9 mouse cellular contexts compared by ENCODE assay signal in genomic region chr9:14730941-14731541, GRCm38 (mm10). TPM values are rescaled to one million over a fixed set of nuclear protein-coding genes. Genes with fewer than 3 reads are reported as not detected.
DNase-seq lines count a peak whose midpoint lies in the region.
"Had no signal": no experiment of that assay in that cellular context is flagged by ENCODE, and none has a peak within 500 bp of the region (broad histone marks: within the 10 kb centered on the region; RNA-seq: fewer than 3 reads in every experiment).

No protein-coding gene starts in this region.

- DNase-seq in left cerebral cortex, postnatal 4 days = peak; percentile 25
- no peak for DNase-seq in left cerebral cortex, adult 9 months (ENCODE audit: low spot score in 2 of 2)
- DNase-seq in forelimb bud, embryonic 11.5 days (ENCODE audit: low read depth, low spot score) = peak; percentile 25
- DNase-seq in kidney, postnatal 10 days = peak; percentile 48
- peak; percentile 53 for DNase-seq in retina, postnatal 1 day
- DNase-seq in adipocyte (ENCODE audit: low spot score) = no peak
- DNase-seq in gastrocnemius, postnatal 14 days = no peak
- DNase-seq in right cerebral cortex, postnatal 4 days = no peak

- intact Hi-C loops in left cerebral cortex, postnatal 4 days (cut with DNase I) = no loop called here
- intact Hi-C loops in gastrocnemius, postnatal 14 days (cut with DNase I; ENCODE audit: low total_unique reads) = no loop called here

RNA-seq across cellular contexts. Expression of gene Piwil4, which starts 9.5 kb away (rescaled TPM):
- under 1 TPM in 1 of 2 experiments, not detected in 1; 0.18 TPM for total RNA-seq in left cerebral cortex, postnatal 4 days (2021)
- total RNA-seq in gastrocnemius, postnatal 14 days (2021) = under 1 TPM in 1 of 2 experiments, not detected in 1; 0.10 TPM

RNA-seq across cellular contexts. Expression of gene Fut4, which starts 21.2 kb away (rescaled TPM):
- 1 to 10 TPM in 1 of 2 experiments, under 1 TPM in 1; 0.70 to 1.1 TPM for total RNA-seq in left cerebral cortex, postnatal 4 days (2021)
- total RNA-seq in gastrocnemius, postnatal 14 days (2021) = under 1 TPM; 0.53 to 0.66 TPM

RNA-seq across cellular contexts. Expression of gene 1700012B09Rik, which starts 39.8 kb away (rescaled TPM):
- total RNA-seq in left cerebral cortex, postnatal 4 days (2021) = under 1 TPM in 1 of 2 experiments, not detected in 1; 0.66 TPM
- total RNA-seq in gastrocnemius, postnatal 14 days (2021) = not detected
- total RNA-seq: hematopoietic stem cell, adult 5-6 weeks had no signal

RNA-seq across cellular contexts. Expression of gene Mre11a, which starts 53.4 kb away (rescaled TPM):
- 10 to 100 TPM; 13.7 to 16.2 TPM for total RNA-seq in left cerebral cortex, postnatal 4 days (2021)
- 1 to 10 TPM; 8.4 to 9.2 TPM for total RNA-seq in gastrocnemius, postnatal 14 days (2021)

RNA-seq across cellular contexts. Expression of gene Ankrd49, which starts 53.6 kb away (rescaled TPM):
- total RNA-seq in left cerebral cortex, postnatal 4 days (2021) = 10 to 100 TPM; 17.8 to 22.3 TPM
- total RNA-seq in gastrocnemius, postnatal 14 days (2021) = 1 to 10 TPM; 6.3 to 7.5 TPM

Comparison
In these comparisons a context has a peak if more than half of its experiments do, and no peak if none do; other contexts are left out.
1. DNase-seq: peak in left cerebral cortex, postnatal 4 days (single experiment), forelimb bud, embryonic 11.5 days (single experiment), kidney, postnatal 10 days (single experiment) and retina, postnatal 1 day (single experiment); none in left cerebral cortex, adult 9 months (0 of 2), adipocyte (single experiment), gastrocnemius, postnatal 14 days (single experiment) and right cerebral cortex, postnatal 4 days (single experiment).